In genomic region chr13:45397240-45397639, GRCm38 (mm10) we compare ENCODE assay signal across 13 mouse cellular contexts. TPM values are rescaled to one million over a fixed set of nuclear protein-coding genes. Genes with fewer than 3 reads are reported as not detected.
DNase-seq lines count a peak whose midpoint lies in the region; ATAC-seq lines count a peak whose summit lies in the region.
"Had no signal": no experiment of that assay in that cellular context is flagged by ENCODE, and none has a peak within 500 bp of the region (broad histone marks: within the 10 kb centered on the region; RNA-seq: fewer than 3 reads in every experiment).

No protein-coding gene starts in this region.

- H3K27me3 ChIP-seq in forebrain, embryonic 10.5 days (ENCODE audit: poor library complexity, severe bottlenecking): no peaks in the 10 kb centered on the region
- no peaks in the 10 kb centered on the region for H3K27me3 ChIP-seq in forebrain, embryonic 12.5 days
- no peaks in the 10 kb centered on the region for H3K27me3 ChIP-seq in embryonic facial prominence, embryonic 15.5 days
- no peaks in the 10 kb centered on the region; the same call in 1 of the 2 replicates for H3K27me3 ChIP-seq in liver, embryonic 11.5 days (replicated peaks; ENCODE audit: control insufficient read depth, insufficient read depth, low read length)
- H3K27me3 ChIP-seq: hindbrain, embryonic 15.5 days; megakaryocyte, embryonic 14.5 days; neural tube, embryonic 12.5 days had no signal

- H3K9me3 ChIP-seq in forebrain, embryonic 10.5 days: no peaks in the 10 kb centered on the region
- no peaks in the 10 kb centered on the region for H3K9me3 ChIP-seq in forebrain, embryonic 12.5 days
- no peaks in the 10 kb centered on the region for H3K9me3 ChIP-seq in embryonic facial prominence, embryonic 15.5 days (replicated peaks)
- H3K9me3 ChIP-seq in liver, embryonic 11.5 days (ENCODE audit: control insufficient read depth, low read length): no peaks in the 10 kb centered on the region
- H3K9me3 ChIP-seq: hindbrain, embryonic 15.5 days; megakaryocyte, embryonic 14.5 days; neural tube, embryonic 12.5 days had no signal

- H3K4me2 ChIP-seq in forebrain, embryonic 12.5 days: no peak overlapping the region
- peak overlapping the region; percentile 24; the same call in 1 of the 2 replicates for H3K4me2 ChIP-seq in embryonic facial prominence, embryonic 15.5 days (replicated peaks)
- no peak overlapping the region for H3K4me2 ChIP-seq in liver, embryonic 11.5 days
- H3K4me2 ChIP-seq: hindbrain, embryonic 15.5 days; neural tube, embryonic 12.5 days had no signal

- 64% methylated on average over 5 of the region's 5 CpGs for WGBS in forebrain, embryonic 10.5 days
- 67% methylated on average over 5 of the region's 5 CpGs for WGBS in forebrain, embryonic 12.5 days
- WGBS in embryonic facial prominence, embryonic 15.5 days: 27% methylated on average over 5 of the region's 5 CpGs
- WGBS in liver, embryonic 11.5 days: 60% methylated on average over 5 of the region's 5 CpGs

- no peak for ATAC-seq in forebrain, embryonic 12.5 days (ENCODE audit: low FRiP score)
- 0 out of 2 replicates have a peak, but pooled peaks have one; percentile 48 for ATAC-seq in embryonic facial prominence, embryonic 15.5 days (ENCODE audit: insufficient number of reproducible peaks, low FRiP score, low TSS enrichment, low read depth)
- ATAC-seq in liver, embryonic 11.5 days (replicated peaks; ENCODE audit: low FRiP score): no peak

- no peak overlapping the region for H3K9ac ChIP-seq in forebrain, embryonic 12.5 days
- H3K9ac ChIP-seq in embryonic facial prominence, embryonic 15.5 days: no peak overlapping the region
- no peak overlapping the region for H3K9ac ChIP-seq in liver, embryonic 11.5 days (ENCODE audit: low read depth, low read length)
- H3K9ac ChIP-seq: hindbrain, embryonic 15.5 days; neural tube, embryonic 12.5 days had no signal

- H3K27ac ChIP-seq in forebrain, embryonic 10.5 days: peak overlapping the region; percentile 32; the same call in 1 of the 2 replicates
- H3K27ac ChIP-seq in forebrain, embryonic 12.5 days: no peak overlapping the region
- peak overlapping the region; percentile 87 for H3K27ac ChIP-seq in embryonic facial prominence, embryonic 15.5 days (replicated peaks)
- H3K27ac ChIP-seq in liver, embryonic 11.5 days (ENCODE audit: low read depth, low read length): no peak overlapping the region
- H3K27ac ChIP-seq: hindbrain, embryonic 15.5 days; neural tube, embryonic 12.5 days had no signal

- H3K36me3 ChIP-seq in forebrain, embryonic 10.5 days (replicated peaks): no peaks in the 10 kb centered on the region
- no peaks in the 10 kb centered on the region for H3K36me3 ChIP-seq in forebrain, embryonic 12.5 days (replicated peaks)
- H3K36me3 ChIP-seq in embryonic facial prominence, embryonic 15.5 days: no peaks in the 10 kb centered on the region; the same call in 1 of the 2 replicates
- H3K36me3 ChIP-seq in liver, embryonic 11.5 days (ENCODE audit: control insufficient read depth, insufficient read depth, low read length): no peaks in the 10 kb centered on the region
- H3K36me3 ChIP-seq: hindbrain, embryonic 15.5 days; neural tube, embryonic 12.5 days had no signal

- no peak overlapping the region for H3K4me3 ChIP-seq in forebrain, embryonic 10.5 days
- no peak overlapping the region for H3K4me3 ChIP-seq in forebrain, embryonic 12.5 days (replicated peaks)
- H3K4me3 ChIP-seq in embryonic facial prominence, embryonic 15.5 days (replicated peaks): no peak overlapping the region; the same call in 1 of the 2 replicates
- no peak overlapping the region for H3K4me3 ChIP-seq in liver, embryonic 11.5 days (ENCODE audit: low read depth, low read length)
- H3K4me3 ChIP-seq: hindbrain, embryonic 15.5 days; neural tube, embryonic 12.5 days had no signal

- peaks cover 62% of the 10 kb centered on the region for H3K4me1 ChIP-seq in forebrain, embryonic 10.5 days
- peaks cover 3% of the 10 kb centered on the region; the same call in 1 of the 2 replicates for H3K4me1 ChIP-seq in forebrain, embryonic 12.5 days
- peaks cover 81% of the 10 kb centered on the region for H3K4me1 ChIP-seq in embryonic facial prominence, embryonic 15.5 days
- peaks cover 16% of the 10 kb centered on the region for H3K4me1 ChIP-seq in liver, embryonic 11.5 days (replicated peaks; ENCODE audit: control insufficient read depth, insufficient read depth, low read length)

- DNase-seq in forebrain, embryonic 10.5 days (ENCODE audit: extremely low spot score, low spot score): no peak
- peak; percentile 37 to 66 for DNase-seq in layer of hippocampus, adult 18-20 months (ENCODE audit: low spot score in 2 of 2)
- DNase-seq in layer of hippocampus, adult 9-10 months (ENCODE audit: low spot score): no peak
- peak; percentile 63 for DNase-seq in 3T3-L1 (ENCODE audit: low read depth, low spot score)
- no peak for DNase-seq in liver, embryonic 11.5 days (ENCODE audit: low spot score)
- DNase-seq in urinary bladder, postnatal 36 days (ENCODE audit: low spot score in 2 of 2): no peak
- DNase-seq: adrenal gland, postnatal 36 days; cerebellum, postnatal 14 days had no signal

RNA-seq across cellular contexts. Expression of gene Mylip, which starts 7.7 kb away (rescaled TPM):
- polyA plus RNA-seq in forebrain, embryonic 10.5 days (2016; fragmentation: Nextera tagmentation; extraction: Ambion mirVana): 4.1 and 4.9 TPM in 2 replicates
- polyA plus RNA-seq in forebrain, embryonic 12.5 days (2016; fragmentation: Nextera tagmentation; extraction: Ambion mirVana): 5.3 and 6.8 TPM in 2 replicates
- total RNA-seq in layer of hippocampus, adult 18-20 months (2021): 10 to 100 TPM; 17.4 to 21.5 TPM
- 35.2 and 36.1 TPM in 2 replicates for polyA plus RNA-seq in embryonic facial prominence, embryonic 15.5 days (2015; fragmentation: Nextera tagmentation; extraction: Ambion mirVana)
- polyA plus RNA-seq in liver, embryonic 11.5 days (2014; fragmentation: Nextera tagmentation; extraction: Ambion mirVana): 3.1 and 4.4 TPM in 2 replicates

Comparison
In these comparisons a context has a peak if more than half of its experiments do, and no peak if none do; other contexts are left out.
1. DNase-seq: peak in layer of hippocampus, adult 18-20 months (2 of 2) and 3T3-L1 (single experiment); none in forebrain, embryonic 10.5 days (single experiment), layer of hippocampus, adult 9-10 months (single experiment), liver, embryonic 11.5 days (single experiment) and urinary bladder, postnatal 36 days (0 of 2).
2. H3K27ac ChIP-seq: peak in forebrain, embryonic 10.5 days (single experiment) and embryonic facial prominence, embryonic 15.5 days (single experiment); none in forebrain, embryonic 12.5 days (single experiment) and liver, embryonic 11.5 days (single experiment).